Mouse (Mus musculus) small intestine, adult 2 months (tissue): ENCODE measurements around the gene Atf6.

ENCODE experiments used
- CTCF ChIP-seq: fragments of 200-500 bp; IDR thresholded peaks from 2 replicates; pipeline ENCODE4 v1.5.1; 2012; ENCODE audit warnings: low read depth, mild to moderate bottlenecking, control low read depth, inconsistent platforms, low read length, moderate library complexity, mixed read lengths; ENCODE audit not compliant: insufficient replicate concordance, insufficient read length; ENCODE audit errors: extremely low read depth
- POLR2A ChIP-seq: fragments of 200-500 bp; IDR thresholded peaks from 2 replicates; pipeline ENCODE4 v1.6.1; 2012; ENCODE audit warnings: low read depth, mild to moderate bottlenecking, control low read depth, inconsistent platforms, low read length, moderate library complexity

DNA sequence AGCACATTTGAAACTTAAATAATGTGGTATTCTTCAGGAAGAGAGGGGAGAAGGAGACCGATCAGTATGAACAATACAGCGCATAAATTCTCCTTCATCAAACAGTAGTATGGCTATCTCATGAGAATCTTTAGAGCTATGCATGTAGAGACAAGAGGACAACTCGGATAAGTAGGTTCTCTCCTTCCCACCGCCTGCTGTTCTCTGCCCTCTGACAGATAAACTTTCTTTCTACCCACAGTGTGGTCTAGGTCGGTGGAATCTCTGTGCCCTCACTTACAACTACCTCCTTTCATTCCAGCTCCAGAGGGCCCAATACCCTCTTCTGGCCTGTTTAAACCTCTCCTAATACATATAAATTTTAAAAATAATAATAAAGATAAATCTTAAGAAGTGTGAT, 121.0 kb downstream of the Atf6 start:
- no peak for TF ChIP-seq CTCF
- no peak for TF ChIP-seq POLR2A
